Mouse (Mus musculus) granulocyte monocyte progenitor cell, adult 5-6 weeks (primary cell): ENCODE results near the gene C1qtnf3. TPM values are rescaled to one million over a fixed set of nuclear protein-coding genes. Genes with fewer than 3 reads are reported as not detected.
A peak's percentile ranks its signal among the peaks of the same experiment; 100 is the strongest.

ENCODE experiments used
- ATAC-seq: replicated peaks from 2 replicates; pipeline ENCODE4 v1.8.0; 2016; ENCODE audit warnings: mild to moderate bottlenecking, moderate TSS enrichment, inconsistent platforms; ENCODE audit not compliant: poor library complexity, severe bottlenecking
- total RNA-seq, 2 experiments: library from RNA; stranded (forward) in 1 of 2; stranded (reverse) in 1 of 2; fragments of 200-712, 200-1000 nt in 1 of 2; fragments of >200 nt in 1 of 2; fragmentation: Nextera tagmentation in 1 of 2; gene quantifications; 2 replicates each; pipeline ENCODE4 v1.2.3; 2014 to 2017

The C1qtnf3 gene
- total RNA-seq (2014; fragmentation: Nextera tagmentation), result not detected in 2 replicates
- not detected in 2 replicates for total RNA-seq (2017)

DNA sequence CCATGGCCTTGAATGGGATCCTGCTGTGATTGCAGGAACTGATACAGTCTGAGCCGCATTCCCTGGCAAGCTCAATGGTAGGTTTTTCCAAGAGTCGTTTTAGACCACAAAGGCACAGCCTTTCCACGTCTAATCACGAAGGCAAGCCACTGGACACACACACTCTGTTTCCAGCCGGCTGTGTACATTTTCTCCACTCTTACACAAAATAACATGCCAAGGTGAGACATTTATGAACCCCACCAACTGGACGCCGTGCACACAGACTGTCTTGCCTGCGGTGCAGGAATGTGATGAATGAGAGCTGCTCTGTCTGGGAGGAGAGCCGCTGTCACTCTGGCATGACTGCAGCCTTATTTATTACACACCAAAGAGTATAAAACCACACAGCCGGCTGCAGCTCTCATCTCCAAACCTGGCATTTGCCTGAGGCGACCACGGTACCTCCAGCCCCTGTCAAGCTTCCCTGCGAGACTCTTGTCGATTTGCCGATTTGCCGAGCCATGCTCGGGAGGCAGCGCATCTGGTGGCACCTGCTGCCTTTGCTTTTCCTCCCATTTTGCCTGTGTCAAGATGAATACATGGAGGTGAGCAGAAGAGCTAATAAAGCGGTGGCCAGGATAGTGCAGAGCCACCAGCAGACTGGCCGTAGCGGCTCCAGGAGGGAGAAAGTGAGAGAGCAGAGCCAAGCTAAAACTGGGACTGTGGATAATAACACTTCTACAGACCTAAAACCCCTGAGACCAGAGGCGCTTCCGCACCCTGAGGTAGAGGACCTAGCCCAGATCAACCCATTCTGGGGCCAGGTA, at the start of gene C1qtnf3:
Gene C1qtnf3 (plus strand): TSS at position 382 of the 809 bp plus-strand sequence.
- ATAC-seq, result no peak

DNA sequence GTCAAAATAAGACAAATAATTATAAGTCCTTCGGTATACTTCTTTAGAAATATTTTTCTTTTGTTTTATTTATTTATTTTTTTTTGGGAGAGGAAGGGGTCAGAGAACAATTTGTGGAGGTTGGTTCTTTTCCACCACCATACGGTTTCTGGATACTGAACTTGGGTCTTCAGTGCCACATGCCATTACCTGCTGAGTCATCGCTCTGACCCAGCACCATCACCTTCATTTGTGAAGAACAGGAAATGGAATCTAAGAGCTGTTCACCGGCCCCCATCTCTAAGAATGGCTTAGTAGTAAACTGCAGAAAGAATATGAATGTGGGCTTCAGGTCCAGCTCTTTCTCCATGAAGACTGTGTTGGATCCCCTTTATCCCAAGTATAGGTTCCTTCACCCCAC, 49.8 kb upstream of the C1qtnf3 start:
- ATAC-seq, result no peak

DNA sequence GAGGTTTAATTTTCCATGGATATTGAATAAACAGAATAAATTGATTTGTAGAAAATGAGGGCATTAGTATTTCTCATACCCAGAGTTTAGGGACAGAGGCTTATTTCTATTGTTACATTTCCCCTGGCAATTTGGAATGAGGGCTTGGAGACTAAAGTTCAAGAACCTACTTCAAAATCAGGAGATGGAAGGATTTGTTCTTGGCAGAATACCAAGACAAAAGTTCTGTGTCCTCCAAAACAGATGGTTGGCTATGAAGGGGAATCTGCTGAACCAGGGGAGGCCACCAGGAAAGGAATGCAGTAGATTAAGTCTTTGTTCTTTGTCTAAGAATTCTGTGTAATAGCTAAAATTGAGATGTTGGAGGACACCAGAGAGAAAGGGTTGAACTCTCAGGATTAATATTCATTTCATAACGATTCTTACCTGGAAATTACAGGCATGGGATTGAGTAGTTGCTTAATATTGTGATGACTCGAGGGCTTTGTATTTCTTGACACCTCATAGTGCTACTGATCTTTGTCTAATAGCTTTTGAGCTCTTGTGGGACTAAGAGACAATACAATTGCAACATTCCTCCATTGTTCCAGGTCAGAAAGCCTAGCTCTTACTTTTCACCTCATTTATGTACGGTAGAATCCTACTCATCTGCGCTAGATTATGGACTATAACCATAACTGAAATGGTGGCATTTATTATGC, 35.4 kb upstream of the C1qtnf3 start:
- ATAC-seq, result no peak

- no peak for ATAC-seq
Observed at GRCm38 (mm10) chr15:10917312-10917660, 34.8 kb upstream of the C1qtnf3 start.

GRCm38 (mm10) chr15:10920212-10920611, 31.9 kb upstream of the C1qtnf3 start:
- peak; percentile 54; the same call in 1 of the 2 replicates for ATAC-seq

GRCm38 (mm10) chr15:10921064-10921463, 31.1 kb upstream of the C1qtnf3 start:
- ATAC-seq, result peak; percentile 40

DNA sequence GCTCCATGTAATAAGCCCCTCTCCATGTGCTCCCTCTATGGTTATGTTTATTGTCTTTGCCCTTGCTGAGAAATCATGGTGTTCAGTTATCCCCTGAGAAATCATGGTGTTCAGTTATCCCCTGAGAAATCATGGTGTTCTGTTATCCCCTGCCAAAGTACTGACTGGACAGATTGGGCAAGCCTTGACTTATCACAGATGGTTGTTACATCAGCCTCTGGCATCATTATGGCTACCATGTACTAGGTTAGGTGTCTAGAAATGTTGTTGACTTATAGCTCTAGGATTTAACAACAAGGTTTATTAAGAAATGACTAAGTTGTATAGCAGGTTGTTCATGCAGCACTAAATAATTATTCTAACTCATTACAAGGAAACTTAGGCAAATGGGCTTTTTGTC, 30.1 kb upstream of the C1qtnf3 start:
- ATAC-seq, result no peak

GRCm38 (mm10) chr15:10922570-10922969, 29.6 kb upstream of the C1qtnf3 start:
- no peak for ATAC-seq

- ATAC-seq, result no peak
Observed at GRCm38 (mm10) chr15:10923076-10923995, 28.8 kb upstream of the C1qtnf3 start.

- ATAC-seq, result peak; percentile 33; the same call in 1 of the 2 replicates
Observed at GRCm38 (mm10) chr15:10927325-10927724, 24.8 kb upstream of the C1qtnf3 start.

GRCm38 (mm10) chr15:10928633-10929270, 23.4 kb upstream of the C1qtnf3 start:
- no peak for ATAC-seq

DNA sequence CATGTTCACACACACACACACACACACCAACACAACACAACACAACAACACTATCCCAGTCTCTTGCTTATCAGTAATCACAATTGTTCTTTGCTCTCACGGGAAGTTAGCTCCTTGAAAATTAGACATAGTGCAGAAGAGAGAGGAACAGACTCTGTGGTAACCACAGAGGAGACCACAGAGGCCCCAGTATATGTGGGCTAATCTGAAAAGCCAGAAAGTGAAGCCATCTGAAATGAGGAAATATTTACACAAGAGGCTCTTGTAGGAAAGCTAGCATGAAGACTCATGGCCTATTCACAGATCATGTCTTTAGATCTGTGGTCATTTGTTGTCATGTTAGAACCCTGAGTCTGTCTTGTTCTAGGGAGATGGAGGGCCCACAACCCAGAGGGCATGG, 18.2 kb upstream of the C1qtnf3 start:
- ATAC-seq, result peak; percentile 99

GRCm38 (mm10) chr15:10940148-10941108, 11.7 kb upstream of the C1qtnf3 start:
- no peak for ATAC-seq

DNA sequence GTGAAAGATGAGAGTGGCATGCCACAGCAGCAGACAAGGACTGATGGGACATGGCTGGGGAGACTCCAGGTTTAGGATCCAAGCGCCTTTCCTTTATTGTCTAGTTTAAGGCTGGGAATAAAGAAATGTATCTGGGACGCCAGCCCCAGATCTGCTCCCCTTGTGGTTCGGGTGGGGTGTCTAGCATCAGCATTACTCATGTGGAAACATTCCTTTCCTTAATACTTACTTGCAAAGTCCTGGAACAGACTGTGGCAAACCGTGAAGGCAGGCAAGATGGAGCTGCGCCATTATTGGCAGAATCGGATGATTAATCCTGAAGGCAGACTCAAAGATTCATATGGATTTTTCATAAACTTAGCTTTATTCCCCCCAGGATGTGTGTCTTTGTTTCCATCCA, 10.2 kb upstream of the C1qtnf3 start:
- ATAC-seq, result no peak

GRCm38 (mm10) chr15:10947852-10948251, 4.3 kb upstream of the C1qtnf3 start:
- no peak for ATAC-seq

DNA sequence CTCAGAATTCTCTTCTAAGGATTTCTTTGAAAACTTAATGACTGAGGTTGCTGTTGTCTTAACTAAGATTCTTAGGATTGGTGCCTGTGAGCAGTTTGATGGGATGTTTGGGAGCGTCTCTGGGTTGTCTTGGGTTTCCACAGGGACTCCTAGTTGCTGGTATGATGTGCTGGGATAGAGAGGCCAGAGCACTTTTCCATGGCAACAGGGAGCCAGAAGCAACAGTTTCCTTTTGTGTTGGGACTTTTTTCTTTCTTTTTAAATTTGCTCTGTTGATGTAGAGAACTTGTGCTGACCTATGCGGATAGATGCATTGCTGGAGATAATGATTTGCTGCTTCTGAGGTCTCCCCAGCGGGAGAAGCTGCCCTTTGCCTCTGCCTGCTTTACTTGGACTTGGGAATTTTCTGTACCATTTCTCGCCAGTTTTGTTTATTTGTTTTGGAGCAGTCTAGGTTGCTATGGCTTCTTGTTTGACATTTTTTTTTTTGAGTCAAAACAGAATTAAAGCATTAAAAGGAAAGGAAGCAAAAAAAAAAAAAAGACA, 701 bp downstream of the C1qtnf3 start:
- ATAC-seq, result no peak

GRCm38 (mm10) chr15:10953465-10953864, 1.3 kb downstream of the C1qtnf3 start:
- peak; percentile 75 for ATAC-seq

DNA sequence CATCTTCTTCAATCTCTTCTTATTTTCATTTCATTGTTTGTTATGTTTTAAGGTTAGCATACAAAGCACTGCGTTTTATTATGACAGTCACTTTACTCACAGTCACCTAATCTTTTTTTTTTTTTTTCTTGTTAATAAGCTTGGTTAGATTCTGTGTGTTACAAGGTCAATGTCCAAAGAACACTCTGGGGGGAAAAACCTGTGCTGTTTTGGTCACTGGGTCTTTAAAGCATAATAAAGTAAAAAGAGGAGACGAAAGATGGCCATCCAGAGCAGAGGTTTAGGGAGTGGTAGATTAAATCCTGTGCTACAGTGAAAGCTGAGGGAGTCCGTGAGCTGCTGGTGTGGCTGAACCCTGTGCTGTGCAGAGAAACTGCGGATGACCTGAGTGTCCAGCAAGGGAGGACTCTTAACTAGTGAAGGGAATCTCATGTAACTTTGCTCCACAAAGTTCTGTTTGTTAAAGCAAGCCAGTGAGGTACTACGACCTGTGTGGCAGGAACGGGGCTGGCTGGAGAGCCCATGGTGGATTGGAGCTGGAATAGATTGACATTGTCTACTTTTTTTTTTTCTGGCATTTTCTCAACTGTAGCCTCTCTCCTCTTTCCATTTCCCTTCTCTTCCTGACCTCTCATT, 2.4 kb downstream of the C1qtnf3 start:
- ATAC-seq, result no peak
